Mouse (Mus musculus): ENCODE measurements around the gene Senp3. TPM values are rescaled to one million over a fixed set of nuclear protein-coding genes. Genes with fewer than 3 reads are reported as not detected.

Gene Senp3
- total RNA-seq, 2 experiments from 2014 or later = 108 to 111 TPM

- DNase-seq (ENCODE audit: extremely low spot score in 1 of 2, low spot score in 2 of 2) = peak; percentile 100
- Histone ChIP-seq H3K4me3 (peak within 1 kb of the TSS; percentile 75), H3K27ac (peak within 1 kb of the TSS; percentile 96)
- no peak; the same call in 1 of the 2 replicates for TF ChIP-seq CTCF (IDR thresholded peaks at IDR 0.05)
- intact Hi-C loops (cut with DNase I) = loop anchor here (1.0 kb wide), 1 partner anchor 9 kb away; no protein-coding TSS in a partner anchor
Measured at GRCm38 (mm10) chr11:69672211-69672706, 9.6 kb downstream of the Senp3 start, which contains the start of gene Eif4a1. Eif4a1 (minus strand) TSS chr11:69672423.

GRCm38 (mm10) chr11:69671726-69672124 is 10.2 kb downstream of the Senp3 start:
- Histone ChIP-seq H3K27ac (peak overlapping the region; percentile 96), H3K4me3 (peak overlapping the region; percentile 75)
- peak; percentile 7 for TF ChIP-seq CTCF (IDR thresholded peaks at IDR 0.05)
- intact Hi-C loops (cut with DNase I) = loop anchor here (1.0 kb wide), 2 partner anchors 10 to 87 kb away; partner anchors contain the start of gene Polr2a
- DNase-seq (ENCODE audit: extremely low spot score in 1 of 2, low spot score in 2 of 2) = peak in 1 of 2 experiments; percentile 45

- no peak for TF ChIP-seq CTCF (IDR thresholded peaks at IDR 0.05)
- peak overlapping the region; percentile 75 for H3K4me3 ChIP-seq
- intact Hi-C loops (cut with DNase I) = loop anchor here (1.0 kb wide), 1 partner anchor 87 kb away; the partner anchor contains the start of gene Polr2a
- H3K27ac ChIP-seq = peak overlapping the region; percentile 96
- DNase-seq (ENCODE audit: extremely low spot score in 1 of 2, low spot score in 2 of 2) = peak; percentile 88 to 90
Measured at GRCm38 (mm10) chr11:69670786-69671725, 10.8 kb downstream of the Senp3 start.

GRCm38 (mm10) chr11:69666665-69667005 is 15.2 kb downstream of the Senp3 start:
- no peak for TF ChIP-seq CTCF (IDR thresholded peaks at IDR 0.05)
- intact Hi-C loops (cut with DNase I) = loop anchor here (10.0 kb wide), 1 partner anchor 252 kb away; the partner anchor contains the start of gene Kdm6b
- no peak overlapping the region for H3K4me3 ChIP-seq
- DNase-seq (ENCODE audit: extremely low spot score in 1 of 2, low spot score in 2 of 2) = no peak
- H3K27ac ChIP-seq = no peak overlapping the region

- DNase-seq (ENCODE audit: extremely low spot score in 1 of 2, low spot score in 2 of 2) = peak; percentile 69 to 73
- Histone ChIP-seq H3K4me3 (no peak within 1 kb of the TSS), H3K27ac (peak within 1 kb of the TSS; percentile 55)
- intact Hi-C loops (cut with DNase I) = loop anchor here (10.0 kb wide), 1 partner anchor 251 kb away; the partner anchor contains the start of gene Kdm6b
- no peak for TF ChIP-seq CTCF (IDR thresholded peaks at IDR 0.05)
Measured at GRCm38 (mm10) chr11:69665961-69666664, 15.8 kb downstream of the Senp3 start, which contains the start of gene Cd68. Cd68 (minus strand) TSS chr11:69666153.

- peak overlapping the region; percentile 55 for H3K27ac ChIP-seq
- no peak for TF ChIP-seq CTCF (IDR thresholded peaks at IDR 0.05)
- intact Hi-C loops (cut with DNase I) = loop anchor here (10.0 kb wide), 1 partner anchor 251 kb away; the partner anchor contains the start of gene Kdm6b
- no peak overlapping the region for H3K4me3 ChIP-seq
- no peak for DNase-seq (ENCODE audit: extremely low spot score in 1 of 2, low spot score in 2 of 2)
Measured at GRCm38 (mm10) chr11:69665457-69665960, 16.4 kb downstream of the Senp3 start.

GRCm38 (mm10) chr11:69664841-69665240 is 17.0 kb downstream of the Senp3 start:
- TF ChIP-seq CTCF (IDR thresholded peaks at IDR 0.05) = no peak
- intact Hi-C loops (cut with DNase I) = loop anchor here (10.0 kb wide), 1 partner anchor 250 kb away; the partner anchor contains the start of gene Kdm6b
- Histone ChIP-seq H3K4me3 (no peak overlapping the region), H3K27ac (no peak overlapping the region)
- DNase-seq (ENCODE audit: extremely low spot score in 1 of 2, low spot score in 2 of 2) = no peak

- DNase-seq (ENCODE audit: extremely low spot score in 1 of 2, low spot score in 2 of 2) = no peak
- Histone ChIP-seq H3K4me3 (no peak overlapping the region), H3K27ac (no peak overlapping the region)
- intact Hi-C loops (cut with DNase I) = loop anchor here (10.0 kb wide), 1 partner anchor 249 kb away; the partner anchor contains the start of gene Kdm6b
- TF ChIP-seq CTCF (IDR thresholded peaks at IDR 0.05) = no peak
Measured at GRCm38 (mm10) chr11:69663795-69664194, 18.1 kb downstream of the Senp3 start.

GRCm38 (mm10) chr11:69662967-69663671 is 18.8 kb downstream of the Senp3 start:
- H3K4me3 ChIP-seq = peak overlapping the region; percentile 69
- TF ChIP-seq CTCF (IDR thresholded peaks at IDR 0.05) = no peak
- DNase-seq (ENCODE audit: extremely low spot score in 1 of 2, low spot score in 2 of 2) = no peak
- intact Hi-C loops (cut with DNase I) = loop anchor here (1.0 to 10.0 kb wide), 2 partner anchors 31 to 248 kb away; partner anchors contain the start of genes Fxr2 and Kdm6b
- peak overlapping the region; percentile 96 for H3K27ac ChIP-seq

GRCm38 (mm10) chr11:69662213-69662966 is 19.5 kb downstream of the Senp3 start, which contains the start of gene Mpdu1:
Mpdu1 (minus strand) TSS chr11:69662642.
- H3K27ac ChIP-seq = peak within 1 kb of the TSS; percentile 96
- TF ChIP-seq CTCF (IDR thresholded peaks at IDR 0.05) = peak; percentile 43
- H3K4me3 ChIP-seq = peak within 1 kb of the TSS; percentile 69
- DNase-seq (ENCODE audit: extremely low spot score in 1 of 2, low spot score in 2 of 2) = peak; percentile 92 to 94
- intact Hi-C loops (cut with DNase I) = loop anchor here (1.0 to 10.0 kb wide), 2 partner anchors 30 to 248 kb away; partner anchors contain the start of genes Fxr2 and Kdm6b
